Mouse (Mus musculus) midbrain, embryonic 15.5 days (tissue): ENCODE data around the gene Nsun2. TPM values are rescaled to one million over a fixed set of nuclear protein-coding genes. Genes with fewer than 3 reads are reported as not detected.
"Not testable (repeated sequence)": the region's sequence is repeated elsewhere in the genome, so short reads cannot be mapped to it uniquely, and the experiment has no call there.

Experiments used
- ATAC-seq: fragments of 200-750 bp; cut with Nextera tagmentation; replicated peaks from 2 replicates; pipeline ENCODE4 v1.8.0; 2017; ENCODE audit warnings: moderate TSS enrichment
- H3K27ac ChIP-seq: fragments of 300-500 bp; sonication (generic); 2 replicates; pipeline ENCODE4 v1.5.1; 2015; ENCODE audit warnings: mild to moderate bottlenecking, inconsistent platforms
- H3K27me3 ChIP-seq: fragments of 300-500 bp; sonication (generic); replicated peaks from 2 replicates; pipeline ENCODE4 v1.6.1; 2015; ENCODE audit warnings: inconsistent platforms
- H3K36me3 ChIP-seq: fragments of 300-500 bp; sonication (generic); replicated peaks from 2 replicates; pipeline ENCODE4 v1.6.1; 2015; ENCODE audit warnings: inconsistent platforms
- H3K4me1 ChIP-seq: fragments of 300-500 bp; sonication (generic); 2 replicates; pipeline ENCODE4 v1.6.1; 2015; ENCODE audit warnings: inconsistent platforms
- H3K4me2 ChIP-seq: fragments of 300-500 bp; sonication (generic); 2 replicates; pipeline ENCODE4 v1.6.1; 2015; ENCODE audit warnings: inconsistent platforms, mild to moderate bottlenecking, moderate library complexity
- H3K4me3 ChIP-seq: fragments of 300-500 bp; sonication (generic); 2 replicates; pipeline ENCODE4 v1.5.1; 2015; ENCODE audit warnings: mild to moderate bottlenecking, inconsistent platforms
- H3K9ac ChIP-seq: fragments of 300-500 bp; sonication (generic); 2 replicates; pipeline ENCODE4 v1.6.1; 2015; ENCODE audit warnings: mild to moderate bottlenecking, inconsistent platforms
- H3K9me3 ChIP-seq: fragments of 300-500 bp; sonication (generic); 2 replicates; pipeline ENCODE4 v1.6.1; 2016; ENCODE audit warnings: inconsistent platforms
- WGBS: fragments of 180-500 bp; shearing (Covaris S2); methylation state at CpG from one replicate; pipeline ENCODE4 v1.1.7; 2015; ENCODE audit warnings: mixed read lengths; 5-methylcytosine and 5-hydroxymethylcytosine counted together
- polyA plus RNA-seq: library from polyadenylated mRNA; unstranded; fragments of >200 nt; fragmentation: Nextera tagmentation; extraction: Ambion mirVana; gene quantifications from 2 replicates; pipeline ENCODE4 v1.2.1, GENCODE M21; 2015

Nsun2 gene
- polyA plus RNA-seq, 1 experiment from 2014 or later: 72.0 TPM

DNA sequence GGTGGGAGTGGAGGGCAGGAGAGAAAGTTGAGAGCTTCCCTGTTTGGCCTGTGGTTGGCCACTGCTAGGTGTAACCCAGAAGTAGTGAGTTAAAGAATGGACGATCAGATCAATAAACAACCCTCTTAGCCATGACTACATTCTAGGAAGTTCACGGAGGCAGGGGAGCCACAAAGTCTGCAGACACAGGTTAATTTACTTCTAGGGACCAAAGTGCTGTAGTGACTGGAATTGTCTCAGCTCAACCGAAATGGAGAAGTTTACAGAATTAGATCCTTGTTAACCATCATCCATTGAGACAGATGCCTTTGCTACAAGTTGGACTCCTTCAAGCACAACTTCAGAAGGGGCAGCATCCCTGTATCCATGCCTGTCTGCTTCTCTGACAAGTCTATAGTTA is 54.3 kb downstream of the Nsun2 start:
- Histone ChIP-seq H3K4me2 (no peak overlapping the region), H3K27ac (no peak overlapping the region), H3K4me3 (no peak overlapping the region), H3K9ac (no peak overlapping the region), H3K4me1 (no peaks in the 10 kb centered on the region), H3K9me3 (no peaks in the 10 kb centered on the region), H3K36me3 (no peaks in the 10 kb centered on the region), H3K27me3 (no peaks in the 10 kb centered on the region)
- no peak for ATAC-seq
- 85% methylated on average over 3 of the region's 3 CpGs for WGBS

DNA sequence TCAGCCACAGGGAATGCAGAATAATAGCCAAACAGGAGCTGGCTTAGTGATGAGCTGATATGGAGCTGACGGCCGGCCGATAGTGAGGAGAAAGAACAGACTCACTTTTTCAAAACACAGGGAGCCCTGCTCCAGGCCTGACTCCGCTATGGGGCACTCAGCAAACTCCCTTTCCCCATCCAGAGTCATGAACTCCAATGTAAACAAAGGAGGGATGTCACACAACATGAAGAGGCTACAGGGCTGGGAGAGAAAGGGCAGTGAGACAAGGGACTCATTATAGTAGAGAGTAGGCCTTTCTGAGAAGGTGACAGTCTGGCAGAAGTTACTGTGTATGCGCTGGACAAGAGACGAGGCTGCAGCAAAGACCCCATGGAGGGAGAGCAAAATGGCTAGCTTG is 54.7 kb downstream of the Nsun2 start:
- Histone ChIP-seq H3K9ac (no peak overlapping the region), H3K27me3 (no peaks in the 10 kb centered on the region), H3K4me2 (no peak overlapping the region), H3K4me1 (no peaks in the 10 kb centered on the region), H3K9me3 (no peaks in the 10 kb centered on the region), H3K27ac (no peak overlapping the region), H3K4me3 (no peak overlapping the region), H3K36me3 (no peaks in the 10 kb centered on the region)
- WGBS: 80% methylated on average over 6 of the region's 6 CpGs
- no peak for ATAC-seq

DNA sequence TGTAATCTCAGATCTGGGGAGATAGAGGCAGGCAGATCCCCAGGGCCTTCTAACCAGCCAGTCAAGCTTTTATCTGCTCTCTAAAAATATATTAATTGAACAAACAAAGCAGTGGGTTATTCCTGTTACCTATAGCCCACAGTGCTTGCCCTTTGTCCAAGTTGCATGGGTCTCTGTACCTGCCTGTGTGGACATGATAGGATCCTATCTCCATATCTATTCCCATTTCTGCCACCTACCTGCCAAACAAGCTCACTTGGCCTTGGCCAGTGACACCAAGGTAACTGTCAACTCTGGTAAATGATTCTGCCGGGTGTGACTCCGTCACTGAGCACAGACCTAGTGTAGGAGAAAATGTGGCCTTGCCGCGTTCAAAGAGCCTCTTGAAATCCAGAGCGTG is 57.8 kb downstream of the Nsun2 start:
- no peak overlapping the region for H3K4me2 ChIP-seq
- H3K27ac ChIP-seq: no peak overlapping the region
- no peak overlapping the region for H3K9ac ChIP-seq
- no peaks in the 10 kb centered on the region for H3K36me3 ChIP-seq
- H3K27me3 ChIP-seq: no peaks in the 10 kb centered on the region
- no peak overlapping the region for H3K4me3 ChIP-seq
- no peaks in the 10 kb centered on the region for H3K4me1 ChIP-seq
- WGBS: 94% methylated on average over 5 of the region's 5 CpGs
- H3K9me3 ChIP-seq: no peaks in the 10 kb centered on the region
- ATAC-seq: no peak

DNA sequence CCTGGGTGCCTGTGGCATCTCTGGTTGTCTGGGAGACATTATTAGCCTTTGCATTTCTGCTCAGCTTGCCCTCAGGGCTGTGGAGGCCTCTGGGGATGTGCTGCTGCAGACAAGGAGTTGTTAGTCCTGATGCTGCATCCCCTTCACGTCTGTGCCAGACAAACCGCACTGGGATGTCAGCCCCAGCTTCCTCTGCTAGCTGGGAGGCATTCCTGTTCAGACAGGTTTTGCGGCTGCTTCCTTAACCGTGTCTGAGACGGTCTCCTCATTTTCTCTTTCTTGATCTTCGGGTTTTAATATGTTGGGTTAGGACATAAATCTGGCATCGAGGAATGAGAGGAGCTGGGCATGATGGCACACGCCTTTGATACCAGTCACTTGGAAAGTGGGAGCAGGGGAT is 58.7 kb downstream of the Nsun2 start:
- 0 out of 2 replicates have a peak, but pooled peaks have one; percentile 20 for ATAC-seq
- Histone ChIP-seq H3K27me3 (no peaks in the 10 kb centered on the region), H3K9ac (no peak overlapping the region), H3K4me2 (no peak overlapping the region), H3K36me3 (no peaks in the 10 kb centered on the region), H3K27ac (no peak overlapping the region), H3K9me3 (no peaks in the 10 kb centered on the region), H3K4me3 (no peak overlapping the region), H3K4me1 (no peaks in the 10 kb centered on the region)
- 82% methylated on average over 8 of the region's 8 CpGs for WGBS

DNA sequence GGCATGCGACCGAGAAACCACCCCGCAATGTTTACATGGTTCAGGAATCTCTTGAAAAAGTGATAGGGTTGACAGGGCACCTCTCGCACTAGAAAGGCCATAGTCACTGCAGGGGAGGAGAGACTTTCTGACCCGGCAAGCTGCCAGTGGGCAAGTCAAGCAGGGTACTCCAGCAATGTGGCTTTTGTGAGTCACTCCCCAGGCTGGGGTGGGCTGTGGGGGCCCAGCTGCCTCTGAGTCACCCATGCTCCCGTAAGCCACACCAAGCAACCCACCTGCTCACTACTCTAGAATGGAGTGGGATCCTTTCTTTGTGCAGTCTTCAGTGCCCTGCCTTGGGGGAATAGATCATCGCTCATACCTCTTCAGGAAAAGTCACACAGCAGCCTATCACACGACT is 59.9 kb downstream of the Nsun2 start:
- no peak overlapping the region for H3K4me2 ChIP-seq
- no peaks in the 10 kb centered on the region for H3K4me1 ChIP-seq
- H3K9me3 ChIP-seq: no peaks in the 10 kb centered on the region
- H3K9ac ChIP-seq: no peak overlapping the region
- H3K27ac ChIP-seq: no peak overlapping the region
- no peaks in the 10 kb centered on the region for H3K36me3 ChIP-seq
- no peak for ATAC-seq
- 82% methylated on average over 8 of the region's 8 CpGs for WGBS
- no peaks in the 10 kb centered on the region for H3K27me3 ChIP-seq
- H3K4me3 ChIP-seq: no peak overlapping the region

DNA sequence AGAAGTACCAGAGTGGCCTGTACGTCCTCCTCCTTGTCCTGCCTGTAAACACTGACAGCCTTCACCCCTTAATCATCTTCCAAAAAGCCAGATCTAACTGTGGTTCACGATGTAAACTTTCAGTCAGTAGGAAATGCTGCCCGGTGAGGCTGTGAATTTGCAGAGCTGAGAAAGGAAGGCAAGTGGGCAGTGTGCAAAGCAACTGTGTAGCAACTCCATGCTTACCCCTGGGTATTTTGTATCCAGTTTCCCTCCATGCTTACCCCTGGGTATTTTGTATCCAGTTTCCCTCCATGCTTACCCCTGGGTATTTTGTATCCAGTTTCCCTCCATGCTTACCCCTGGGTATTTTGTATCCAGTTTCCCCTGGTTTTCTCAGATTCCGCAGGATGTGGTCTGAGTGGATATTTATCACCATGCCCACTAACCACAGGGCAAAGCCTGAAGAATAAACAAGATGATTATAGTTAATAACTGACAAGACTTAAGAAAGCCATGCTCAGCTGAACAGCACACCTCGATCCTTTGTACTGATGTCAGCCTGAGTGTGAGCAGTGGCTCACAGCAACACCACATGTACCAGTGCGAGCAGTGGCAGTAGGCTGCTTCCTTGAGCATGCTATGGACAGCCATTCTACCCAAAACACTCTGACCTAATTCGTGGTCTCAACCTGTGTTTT is 61.2 kb downstream of the Nsun2 start:
- Histone ChIP-seq H3K9ac (no peak overlapping the region), H3K4me2 (no peak overlapping the region), H3K4me1 (no peaks in the 10 kb centered on the region), H3K36me3 (no peaks in the 10 kb centered on the region), H3K27me3 (no peaks in the 10 kb centered on the region), H3K27ac (no peak overlapping the region), H3K9me3 (no peaks in the 10 kb centered on the region), H3K4me3 (no peak overlapping the region)
- WGBS: 91% methylated on average over 7 of the region's 7 CpGs
- ATAC-seq: no peak

DNA sequence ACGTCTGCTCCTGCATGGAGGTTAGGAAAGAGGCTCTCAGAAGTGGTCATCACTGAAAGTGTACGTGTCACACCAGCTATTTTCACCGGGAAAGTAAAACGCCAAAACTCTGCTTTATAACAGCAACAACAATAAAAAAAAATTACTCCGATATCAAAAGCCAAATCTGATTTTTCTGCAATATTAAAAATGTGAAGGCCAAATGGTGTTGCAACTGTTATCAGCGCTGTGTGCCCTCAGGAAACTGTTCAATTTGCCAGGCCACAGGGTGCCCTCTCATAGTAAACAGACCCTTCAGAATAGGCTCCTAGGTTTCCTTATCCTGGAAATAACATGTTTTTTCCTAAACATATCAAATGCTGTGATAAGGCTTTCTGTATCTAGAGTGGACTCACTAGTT is 62.4 kb downstream of the Nsun2 start:
- Histone ChIP-seq H3K4me1 (no peaks in the 10 kb centered on the region), H3K4me3 (no peak overlapping the region), H3K27ac (no peak overlapping the region), H3K27me3 (no peaks in the 10 kb centered on the region), H3K9me3 (no peaks in the 10 kb centered on the region), H3K36me3 (no peaks in the 10 kb centered on the region), H3K9ac (no peak overlapping the region), H3K4me2 (no peak overlapping the region)
- ATAC-seq: no peak
- WGBS: 86% methylated on average over 6 of the region's 6 CpGs

DNA sequence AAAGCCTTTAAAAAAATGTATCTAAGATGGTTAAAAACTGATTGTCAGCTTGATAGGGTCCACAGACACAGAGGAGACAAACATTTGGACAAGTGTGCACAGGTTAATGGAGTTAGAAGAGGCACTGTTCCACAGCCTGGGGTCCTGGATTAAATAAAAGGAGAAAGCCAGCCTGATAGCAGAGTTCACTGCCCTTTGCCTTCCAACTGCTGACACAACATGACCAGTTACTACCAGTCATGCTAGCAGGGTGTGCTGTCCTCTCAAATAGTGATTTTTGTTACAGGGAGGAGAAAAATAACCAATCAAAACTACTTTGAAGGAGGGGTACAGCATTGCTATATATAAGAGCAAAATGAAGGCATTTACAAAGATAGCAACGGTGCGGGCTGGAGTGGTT is 63.0 kb downstream of the Nsun2 start:
- H3K4me3 ChIP-seq: no peak overlapping the region
- no peak overlapping the region for H3K27ac ChIP-seq
- no peak overlapping the region for H3K4me2 ChIP-seq
- no peak for ATAC-seq
- no peaks in the 10 kb centered on the region for H3K27me3 ChIP-seq
- H3K4me1 ChIP-seq: no peaks in the 10 kb centered on the region
- WGBS: 97% methylated on average over 2 of the region's 2 CpGs
- no peaks in the 10 kb centered on the region for H3K9me3 ChIP-seq
- H3K36me3 ChIP-seq: no peaks in the 10 kb centered on the region
- no peak overlapping the region for H3K9ac ChIP-seq

DNA sequence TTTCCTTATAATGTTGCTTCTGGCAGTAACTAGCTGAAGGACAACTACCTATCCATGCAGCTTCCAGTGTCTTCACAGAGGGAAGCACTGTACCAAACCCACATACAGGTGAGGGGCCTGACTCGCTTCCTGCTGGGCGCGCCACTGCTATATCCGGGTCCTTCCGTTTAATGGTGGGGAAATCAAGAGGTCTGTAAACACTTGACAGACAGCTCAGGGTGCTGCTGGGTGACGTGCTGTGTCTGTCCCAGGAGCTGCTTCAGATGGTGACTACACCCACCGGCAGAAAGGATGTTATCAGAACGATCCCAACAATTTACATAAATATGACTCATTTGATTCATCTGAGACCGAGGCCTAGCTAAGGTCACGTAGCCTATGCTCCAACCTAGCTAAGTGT is 65.3 kb downstream of the Nsun2 start:
- 94% methylated on average over 10 of the region's 10 CpGs for WGBS
- Histone ChIP-seq H3K27ac (no peak overlapping the region), H3K9ac (no peak overlapping the region), H3K4me1 (no peaks in the 10 kb centered on the region), H3K4me3 (no peak overlapping the region), H3K9me3 (no peaks in the 10 kb centered on the region), H3K36me3 (no peaks in the 10 kb centered on the region), H3K27me3 (no peaks in the 10 kb centered on the region), H3K4me2 (no peak overlapping the region)
- ATAC-seq: no peak

DNA sequence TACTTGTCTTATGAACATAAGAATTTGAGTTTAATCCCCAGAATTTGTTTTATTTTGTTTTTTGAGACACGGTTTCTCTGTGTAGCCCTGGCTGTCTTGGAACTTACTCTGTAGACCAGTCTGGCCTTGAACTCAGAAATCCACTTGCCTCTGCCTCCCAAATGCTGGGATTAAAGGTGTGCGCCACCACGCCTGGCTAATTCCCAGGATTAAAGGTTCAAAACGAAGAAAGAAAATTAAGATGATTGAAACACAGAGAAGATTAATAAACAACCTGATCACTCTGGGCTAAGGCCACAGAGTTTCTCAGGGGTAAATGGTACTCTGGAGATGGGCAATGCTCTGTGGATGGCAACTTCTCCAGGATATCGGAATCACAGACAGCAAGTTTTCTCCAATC is 67.3 kb downstream of the Nsun2 start:
- not testable (repeated sequence) for H3K27ac ChIP-seq, H3K9ac ChIP-seq, H3K4me3 ChIP-seq, H3K9me3 ChIP-seq, H3K4me2 ChIP-seq, ATAC-seq, H3K36me3 ChIP-seq, H3K4me1 ChIP-seq, H3K27me3 ChIP-seq
- WGBS: 90% methylated on average over 5 of the region's 5 CpGs

DNA sequence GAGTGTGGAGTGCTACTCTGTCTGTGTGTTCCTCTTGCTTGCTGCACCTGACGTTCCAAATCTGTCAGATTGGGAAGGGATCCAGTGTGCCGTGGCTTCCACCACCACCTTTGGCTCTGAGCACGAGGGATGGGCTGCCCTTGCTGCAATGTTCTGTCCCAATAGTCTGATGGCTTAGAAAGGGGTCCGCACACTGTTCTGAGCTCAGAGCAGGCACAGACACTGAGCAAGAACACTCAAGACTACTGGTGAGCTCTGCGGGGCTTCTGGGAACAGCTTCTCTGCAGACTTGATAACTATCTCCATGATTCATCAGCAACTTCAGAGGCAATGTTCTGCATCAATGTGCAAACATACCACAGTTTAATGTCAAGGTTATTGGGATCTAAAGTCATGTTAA is 67.8 kb downstream of the Nsun2 start:
- Histone ChIP-seq H3K4me1 (no peaks in the 10 kb centered on the region), H3K9ac (no peak overlapping the region), H3K36me3 (no peaks in the 10 kb centered on the region), H3K27me3 (no peaks in the 10 kb centered on the region), H3K27ac (no peak overlapping the region), H3K9me3 (no peaks in the 10 kb centered on the region), H3K4me3 (no peak overlapping the region), H3K4me2 (no peak overlapping the region)
- 93% methylated on average over 5 of the region's 5 CpGs for WGBS
- no peak for ATAC-seq

DNA sequence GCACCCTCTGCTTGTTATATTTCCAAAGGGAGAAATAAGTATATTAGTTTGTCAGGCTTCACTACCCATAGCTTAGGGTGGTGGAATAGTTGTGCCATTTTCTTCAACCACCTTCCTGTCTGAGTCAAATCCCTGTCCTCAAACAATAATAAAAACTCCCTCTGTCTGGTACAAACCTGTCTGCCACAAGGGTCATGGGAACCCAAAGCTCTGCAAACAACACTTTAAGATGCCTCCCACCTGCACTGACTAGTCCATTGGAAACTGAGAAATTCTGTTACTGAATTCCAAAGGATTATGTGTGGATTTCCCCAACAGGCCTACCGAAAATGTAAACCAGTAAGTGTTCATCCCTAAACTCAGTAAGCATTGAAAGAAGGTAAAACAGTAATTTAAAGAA is 71.1 kb downstream of the Nsun2 start:
- Histone ChIP-seq H3K4me1 (no peaks in the 10 kb centered on the region), H3K27ac (no peak overlapping the region), H3K36me3 (no peaks in the 10 kb centered on the region), H3K9me3 (no peaks in the 10 kb centered on the region), H3K9ac (no peak overlapping the region), H3K4me3 (no peak overlapping the region), H3K27me3 (no peaks in the 10 kb centered on the region), H3K4me2 (no peak overlapping the region)
- ATAC-seq: no peak
- 83% methylated on average over 1 of the region's 1 CpGs for WGBS

DNA sequence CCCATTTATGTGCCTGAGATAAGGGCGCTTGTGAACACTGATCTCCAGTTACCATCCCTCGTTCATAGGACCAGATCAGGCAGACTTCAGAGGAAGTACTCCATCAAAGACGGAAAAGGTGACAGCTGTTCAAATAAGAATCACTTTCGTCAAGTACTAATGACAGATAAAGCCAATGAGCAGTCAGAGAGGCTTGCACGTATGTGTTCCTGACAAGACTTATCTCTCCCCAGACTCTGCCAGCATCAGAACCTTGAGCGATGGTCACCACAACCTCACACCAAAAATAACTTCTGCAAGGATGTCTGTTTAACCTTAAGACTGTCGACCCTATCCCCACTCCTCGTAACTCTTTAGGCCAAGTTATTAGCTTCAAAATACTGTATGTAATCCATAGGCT is 75.2 kb downstream of the Nsun2 start:
- H3K4me1 ChIP-seq: peaks cover 21% of the 10 kb centered on the region
- no peak overlapping the region for H3K4me3 ChIP-seq
- no peak overlapping the region for H3K27ac ChIP-seq
- WGBS: 90% methylated on average over 8 of the region's 8 CpGs
- no peaks in the 10 kb centered on the region for H3K9me3 ChIP-seq
- no peak overlapping the region for H3K9ac ChIP-seq
- no peaks in the 10 kb centered on the region for H3K36me3 ChIP-seq
- no peak for ATAC-seq
- H3K4me2 ChIP-seq: no peak overlapping the region
- no peaks in the 10 kb centered on the region for H3K27me3 ChIP-seq
